Mouse (Mus musculus): ENCODE measurements around the gene Rdx. TPM values are rescaled to one million over a fixed set of nuclear protein-coding genes. Genes with fewer than 3 reads are reported as not detected.

Gene Rdx
- total RNA-seq, 2 experiments from 2014 or later = 125 to 131 TPM

DNA sequence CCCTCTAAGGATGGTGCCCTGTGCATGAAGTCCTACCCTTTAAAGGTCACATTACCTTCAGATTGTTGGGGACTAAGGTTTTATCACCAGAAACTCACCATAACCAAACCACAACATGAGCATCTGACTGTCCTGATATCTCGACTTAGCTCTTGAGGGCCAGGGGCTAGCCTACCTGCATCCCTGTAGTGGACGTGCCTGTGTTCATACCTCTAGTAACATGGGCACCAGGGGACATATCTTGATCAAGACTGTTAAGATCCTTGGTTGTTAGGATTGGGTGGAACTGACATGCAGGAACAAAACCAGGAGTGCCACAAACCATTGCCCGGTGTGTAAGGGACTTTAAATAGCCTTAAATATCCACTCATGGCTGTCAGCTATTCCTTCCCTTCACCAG is 60.2 kb downstream of the Rdx start:
- DNase-seq (ENCODE audit: low spot score in 2 of 2) = no peak

DNA sequence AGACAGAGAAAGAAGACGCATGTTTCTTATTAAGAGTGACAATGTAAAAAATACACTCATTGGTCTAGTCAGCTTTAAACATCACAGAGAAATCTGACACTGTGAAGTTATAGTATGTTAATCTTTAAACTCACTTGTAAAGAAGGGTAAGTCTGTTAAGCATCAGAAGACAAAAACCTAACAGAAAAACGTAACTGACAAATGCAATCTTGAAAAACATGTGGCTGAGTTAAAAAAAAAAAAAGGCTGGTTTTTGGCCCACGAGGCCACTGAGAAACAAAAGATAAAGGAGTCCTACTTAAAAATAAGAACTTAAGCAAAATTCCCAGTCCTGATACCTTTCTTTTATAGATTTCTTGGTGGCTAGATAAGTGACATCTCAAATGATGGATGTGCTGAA is 63.8 kb downstream of the Rdx start:
- DNase-seq (ENCODE audit: low spot score in 2 of 2) = no peak

DNA sequence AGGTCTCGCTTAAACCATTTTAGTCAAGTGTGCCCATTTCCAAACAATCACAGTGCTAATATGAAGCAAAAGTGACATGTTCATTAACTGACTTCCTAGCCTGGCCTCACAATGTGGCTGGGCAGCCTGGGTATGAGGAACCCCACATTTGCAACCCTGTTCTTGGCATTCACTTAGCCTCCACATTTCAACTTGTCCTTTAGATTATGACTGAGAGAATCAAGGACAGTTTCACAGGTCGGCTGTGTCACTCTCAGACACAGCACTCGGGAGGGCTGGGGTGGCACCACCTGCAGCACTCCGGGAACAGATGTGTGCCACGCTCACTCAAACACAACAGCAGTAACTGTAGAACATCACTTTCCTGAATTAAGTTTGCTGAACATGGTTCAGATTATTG is 66.1 kb downstream of the Rdx start:
- no peak for DNase-seq (ENCODE audit: low spot score in 2 of 2)

DNA sequence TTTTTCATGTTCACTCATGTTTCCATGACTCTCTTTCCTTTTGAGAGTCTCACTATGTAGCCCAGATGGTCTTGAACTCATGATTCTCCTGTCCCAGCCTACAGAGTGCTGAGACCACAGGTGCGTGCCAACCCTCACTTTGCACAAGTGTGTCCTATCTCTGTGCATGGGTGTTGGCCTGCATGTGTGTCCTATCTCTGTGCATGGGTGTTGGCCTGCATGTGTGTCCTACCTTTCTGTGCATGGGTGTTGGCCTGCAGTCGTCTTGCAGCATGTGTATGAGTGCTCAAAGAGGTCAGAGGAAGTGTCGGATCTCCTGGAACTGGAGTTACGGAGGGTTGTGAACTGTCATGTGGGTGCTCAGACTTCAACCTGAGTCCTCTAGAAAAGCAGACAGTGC is 72.2 kb downstream of the Rdx start:
- DNase-seq (ENCODE audit: low spot score in 2 of 2) = no peak

DNA sequence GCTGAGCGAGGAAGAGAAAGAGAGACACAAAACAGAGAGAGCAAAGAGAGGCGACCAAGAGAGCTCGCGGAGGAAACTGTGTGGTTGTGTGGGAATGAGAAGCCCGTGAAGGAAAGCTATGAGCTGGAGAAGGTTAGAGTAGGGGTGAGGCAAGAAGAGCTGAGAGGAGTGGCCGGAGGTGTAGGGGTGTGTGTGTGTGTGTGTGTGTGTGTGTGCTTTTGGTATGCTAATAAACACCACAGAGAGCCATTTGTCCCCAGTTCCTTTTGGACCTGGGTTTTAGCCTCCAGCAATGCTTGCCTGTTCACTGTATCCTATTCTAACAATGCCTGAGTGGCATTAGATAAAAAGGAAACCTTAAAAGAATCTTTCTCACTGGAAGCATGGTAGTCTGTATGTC is 78.3 kb downstream of the Rdx start:
- DNase-seq (ENCODE audit: low spot score in 2 of 2) = no peak

DNA sequence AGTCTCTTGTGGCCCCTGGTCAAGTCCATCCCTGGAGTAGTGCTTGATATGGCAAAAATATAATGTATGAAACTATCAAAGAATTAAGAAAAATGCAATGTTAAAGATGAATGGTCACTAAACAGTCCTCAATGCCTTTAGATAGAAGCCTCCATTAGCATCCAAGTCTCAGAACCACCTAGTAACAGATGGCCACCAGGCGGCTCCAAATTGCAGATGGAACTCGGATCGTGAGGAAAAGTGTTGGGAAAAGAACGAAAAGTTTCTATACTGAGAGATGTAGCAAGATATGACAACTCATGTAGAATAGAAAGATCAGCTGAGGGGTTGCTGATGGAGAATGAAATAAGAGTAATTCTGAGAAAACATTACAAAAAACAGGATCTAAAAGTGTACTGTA is 83.4 kb downstream of the Rdx start:
- DNase-seq (ENCODE audit: low spot score in 2 of 2) = no peak

DNA sequence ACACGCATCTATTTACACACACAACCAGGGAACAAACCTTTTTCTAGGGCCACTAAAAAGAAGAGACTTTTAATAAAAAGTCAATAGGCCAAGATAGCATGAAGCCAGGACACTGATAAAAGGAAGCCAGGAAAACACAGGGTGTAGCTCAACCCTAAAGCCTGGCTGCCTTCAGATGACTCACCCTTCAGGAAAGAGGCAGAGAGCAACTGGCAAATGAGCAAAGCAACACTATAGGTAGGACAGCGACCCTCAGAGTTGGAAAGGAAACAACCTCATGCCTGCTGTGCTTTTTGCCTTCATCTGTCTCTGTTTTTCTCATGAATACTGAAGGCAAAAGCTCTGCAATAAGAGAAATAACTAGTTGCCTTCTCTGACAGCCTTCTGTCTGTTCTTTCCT is 85.8 kb downstream of the Rdx start:
- DNase-seq (ENCODE audit: low spot score in 2 of 2) = no peak

Small RNA genes within 50 kb of the gene (microRNA-seq; reads per million reads assigned to microRNA genes)
- not detected for gene Gm27686
- not detected for gene Mir6244

Other genes with a start within 250 kb of the Rdx start
- gene Fdx1, start 83.6 kb upstream of the Rdx start, total RNA-seq (2021) = 10 to 100 TPM; 40.8 to 41.2 TPM
- 10 to 100 TPM in 1 of 2 experiments, 1 to 10 TPM in 1; 9.6 to 10.6 TPM for gene Zc3h12c, start 121.4 kb downstream of the Rdx start, total RNA-seq (2021)